ENCODE assay signal across 20 mouse cellular contexts in the genomic region with DNA sequence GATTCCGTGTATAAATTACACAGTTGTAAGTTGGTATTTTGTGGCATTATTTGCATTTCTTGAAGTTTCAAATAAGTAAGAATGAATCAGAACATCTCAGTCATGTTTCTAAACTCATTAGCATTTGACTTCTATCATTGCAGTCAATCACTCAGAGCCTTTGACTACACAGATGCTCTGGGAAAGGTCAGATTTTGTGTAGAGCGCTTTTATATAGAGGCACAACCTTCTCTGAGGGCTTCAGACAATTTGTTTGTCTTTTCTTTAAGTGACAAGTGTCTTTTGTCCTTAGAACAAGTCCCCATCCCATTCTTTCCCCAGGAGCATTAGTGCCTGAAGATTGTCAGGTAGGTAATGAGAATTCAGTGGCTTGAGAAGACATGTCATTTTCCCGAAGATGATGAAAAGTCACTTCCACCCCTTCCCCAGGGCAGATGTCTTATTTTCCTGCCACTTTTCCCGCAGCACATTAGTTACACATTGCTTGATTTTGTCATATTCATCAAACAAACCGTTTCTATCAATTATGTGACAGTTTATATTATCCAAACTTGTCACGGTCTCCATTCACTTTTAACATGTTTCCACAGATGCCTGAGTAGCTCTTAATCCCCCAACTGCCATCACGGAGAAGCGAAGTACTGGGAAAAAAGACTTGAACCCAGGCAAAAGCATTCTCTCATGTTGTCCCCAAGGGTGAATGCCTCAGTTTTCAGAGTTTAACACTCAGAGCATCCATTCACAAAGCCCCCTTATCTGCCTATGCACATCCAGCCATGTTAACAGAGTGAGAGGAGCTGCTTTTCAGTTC.
A peak's percentile ranks its signal among the peaks of the same experiment; 100 is the strongest.
DNase-seq lines count a peak whose midpoint lies in the region; ATAC-seq and TF ChIP-seq lines count a peak whose summit lies in the region.
"Had no signal": no experiment of that assay in that cellular context is flagged by ENCODE, and none has a peak within 500 bp of the region (broad histone marks: within the 10 kb centered on the region; RNA-seq: fewer than 3 reads in every experiment).

No protein-coding gene starts in this region.

- peak; percentile 83 for ATAC-seq in hindbrain, embryonic 11.5 days (ENCODE audit: low FRiP score)
- no peak for ATAC-seq in hindbrain, postnatal 0 days
- ATAC-seq in midbrain, embryonic 12.5 days (ENCODE audit: low FRiP score, low read depth) = peak; percentile 75; the same call in 1 of the 2 replicates
- ATAC-seq in midbrain, embryonic 13.5 days = no peak
- ATAC-seq in hindbrain, embryonic 14.5 days (ENCODE audit: low FRiP score) = no peak
- ATAC-seq: forebrain, embryonic 15.5 days; inflammation-experienced regulatory T-cells, adult 6 months; intestine, postnatal 0 days had no signal

- WGBS in hindbrain, embryonic 11.5 days = 30% methylated on average over 8 of the region's 8 CpGs
- 26% methylated on average over 8 of the region's 8 CpGs for WGBS in hindbrain, postnatal 0 days
- 50% methylated on average over 8 of the region's 8 CpGs for WGBS in midbrain, embryonic 12.5 days
- 37% methylated on average over 8 of the region's 8 CpGs for WGBS in midbrain, embryonic 13.5 days
- WGBS in hindbrain, embryonic 14.5 days = 26% methylated on average over 8 of the region's 8 CpGs
- 86% methylated on average over 8 of the region's 8 CpGs for WGBS in forebrain, embryonic 10.5 days

- H3K4me1 ChIP-seq in hindbrain, embryonic 11.5 days (replicated peaks; ENCODE audit: control insufficient read depth, insufficient read depth, low read length) = no peaks in the 10 kb centered on the region
- no peaks in the 10 kb centered on the region for H3K4me1 ChIP-seq in hindbrain, postnatal 0 days (ENCODE audit: insufficient read depth, low read length)
- H3K4me1 ChIP-seq in midbrain, embryonic 12.5 days = no peaks in the 10 kb centered on the region
- no peaks in the 10 kb centered on the region for H3K4me1 ChIP-seq in midbrain, embryonic 13.5 days (replicated peaks)
- no peaks in the 10 kb centered on the region for H3K4me1 ChIP-seq in hindbrain, embryonic 14.5 days (replicated peaks; ENCODE audit: control insufficient read depth, insufficient read depth, low read length)
- H3K4me1 ChIP-seq in forebrain, embryonic 10.5 days = no peaks in the 10 kb centered on the region
- H3K4me1 ChIP-seq: embryonic facial prominence, embryonic 15.5 days; forebrain, embryonic 15.5 days; heart, embryonic 10.5 days had no signal

- H3K9me3 ChIP-seq in hindbrain, embryonic 11.5 days (ENCODE audit: control insufficient read depth, low read length) = no peaks in the 10 kb centered on the region
- H3K9me3 ChIP-seq in hindbrain, postnatal 0 days (ENCODE audit: low read length) = no peaks in the 10 kb centered on the region
- H3K9me3 ChIP-seq in midbrain, embryonic 12.5 days = no peaks in the 10 kb centered on the region
- no peaks in the 10 kb centered on the region for H3K9me3 ChIP-seq in midbrain, embryonic 13.5 days
- H3K9me3 ChIP-seq in hindbrain, embryonic 14.5 days (ENCODE audit: control insufficient read depth, low read length) = no peaks in the 10 kb centered on the region
- no peaks in the 10 kb centered on the region for H3K9me3 ChIP-seq in forebrain, embryonic 10.5 days
- H3K9me3 ChIP-seq: embryonic facial prominence, embryonic 15.5 days; forebrain, embryonic 15.5 days; heart, embryonic 10.5 days had no signal

- TF ChIP-seq CTCF in hindbrain, postnatal 0 days (IDR thresholded peaks at IDR 0.05; ENCODE audit: low read depth) = no peak

- intact Hi-C loops in heart, postnatal 25 days (cut with DNase I) = no loop called here

- no peaks in the 10 kb centered on the region for H3K36me3 ChIP-seq in hindbrain, embryonic 11.5 days (ENCODE audit: control insufficient read depth, insufficient read depth, low read length)
- H3K36me3 ChIP-seq in hindbrain, postnatal 0 days (ENCODE audit: insufficient read depth, low read length) = no peaks in the 10 kb centered on the region
- H3K36me3 ChIP-seq in midbrain, embryonic 12.5 days = no peaks in the 10 kb centered on the region
- H3K36me3 ChIP-seq in midbrain, embryonic 13.5 days = no peaks in the 10 kb centered on the region
- no peaks in the 10 kb centered on the region for H3K36me3 ChIP-seq in hindbrain, embryonic 14.5 days (replicated peaks; ENCODE audit: control insufficient read depth, insufficient read depth)
- no peaks in the 10 kb centered on the region for H3K36me3 ChIP-seq in forebrain, embryonic 10.5 days (replicated peaks)
- H3K36me3 ChIP-seq: embryonic facial prominence, embryonic 15.5 days; forebrain, embryonic 15.5 days; heart, embryonic 10.5 days had no signal

- H3K27me3 ChIP-seq in hindbrain, embryonic 11.5 days (ENCODE audit: control insufficient read depth, insufficient read depth, low read length) = no peaks in the 10 kb centered on the region
- no peaks in the 10 kb centered on the region for H3K27me3 ChIP-seq in hindbrain, postnatal 0 days (ENCODE audit: insufficient read depth, low read length)
- no peaks in the 10 kb centered on the region for H3K27me3 ChIP-seq in midbrain, embryonic 12.5 days
- H3K27me3 ChIP-seq in midbrain, embryonic 13.5 days = no peaks in the 10 kb centered on the region
- no peaks in the 10 kb centered on the region for H3K27me3 ChIP-seq in hindbrain, embryonic 14.5 days (ENCODE audit: control insufficient read depth, insufficient read depth, low read length)
- H3K27me3 ChIP-seq in forebrain, embryonic 10.5 days (ENCODE audit: poor library complexity, severe bottlenecking) = no peaks in the 10 kb centered on the region
- H3K27me3 ChIP-seq: embryonic facial prominence, embryonic 15.5 days; forebrain, embryonic 15.5 days had no signal

- DNase-seq in hindbrain, embryonic 11.5 days (ENCODE audit: low spot score) = peak; percentile 14
- no peak for DNase-seq in hindbrain, postnatal 0 days (ENCODE audit: low spot score)
- peak; percentile 3 for DNase-seq in embryo, embryonic 11 days
- peak; percentile 23 for DNase-seq in hindbrain, embryonic 14.5 days (ENCODE audit: low spot score)
- DNase-seq in heart, postnatal 25 days (ENCODE audit: low spot score) = no peak
- DNase-seq in forebrain, embryonic 10.5 days (ENCODE audit: extremely low spot score, low spot score) = no peak
- DNase-seq: adrenal gland, postnatal 10 days; cerebellum, adult 18-20 months; cerebellum, postnatal 14 days; gastrocnemius, postnatal 36 days; heart, adult 11 months; heart, postnatal 10 days had no signal

- no peak overlapping the region for H3K4me3 ChIP-seq in hindbrain, embryonic 11.5 days (ENCODE audit: low read depth, low read length)
- no peak overlapping the region for H3K4me3 ChIP-seq in hindbrain, postnatal 0 days (ENCODE audit: low read length)
- no peak overlapping the region for H3K4me3 ChIP-seq in midbrain, embryonic 12.5 days
- H3K4me3 ChIP-seq in midbrain, embryonic 13.5 days (replicated peaks) = no peak overlapping the region
- H3K4me3 ChIP-seq in hindbrain, embryonic 14.5 days (replicated peaks; ENCODE audit: low read length) = no peak overlapping the region
- no peak overlapping the region for H3K4me3 ChIP-seq in forebrain, embryonic 10.5 days
- H3K4me3 ChIP-seq: embryonic facial prominence, embryonic 15.5 days; erythroblast, embryonic 14.5 days; forebrain, embryonic 15.5 days; heart, embryonic 10.5 days had no signal

- H3K27ac ChIP-seq in hindbrain, embryonic 11.5 days (ENCODE audit: low read depth, low read length) = no peak overlapping the region
- no peak overlapping the region for H3K27ac ChIP-seq in hindbrain, postnatal 0 days
- no peak overlapping the region for H3K27ac ChIP-seq in midbrain, embryonic 12.5 days (replicated peaks)
- H3K27ac ChIP-seq in midbrain, embryonic 13.5 days = no peak overlapping the region
- H3K27ac ChIP-seq in hindbrain, embryonic 14.5 days = no peak overlapping the region
- H3K27ac ChIP-seq in forebrain, embryonic 10.5 days = no peak overlapping the region
- H3K27ac ChIP-seq: embryonic facial prominence, embryonic 15.5 days; forebrain, embryonic 15.5 days; heart, embryonic 10.5 days had no signal

- no peak overlapping the region for H3K9ac ChIP-seq in hindbrain, embryonic 11.5 days (ENCODE audit: low read depth, low read length)
- no peak overlapping the region for H3K9ac ChIP-seq in hindbrain, postnatal 0 days (replicated peaks; ENCODE audit: low read length)
- no peak overlapping the region for H3K9ac ChIP-seq in midbrain, embryonic 12.5 days (replicated peaks)
- no peak overlapping the region for H3K9ac ChIP-seq in midbrain, embryonic 13.5 days (replicated peaks)
- H3K9ac ChIP-seq in hindbrain, embryonic 14.5 days = no peak overlapping the region
- H3K9ac ChIP-seq: embryonic facial prominence, embryonic 15.5 days; forebrain, embryonic 15.5 days had no signal

- no peak overlapping the region for H3K4me2 ChIP-seq in hindbrain, embryonic 11.5 days (replicated peaks; ENCODE audit: low read depth, low read length)
- no peak overlapping the region for H3K4me2 ChIP-seq in hindbrain, postnatal 0 days (ENCODE audit: low read depth, low read length)
- H3K4me2 ChIP-seq in midbrain, embryonic 12.5 days (replicated peaks) = no peak overlapping the region
- H3K4me2 ChIP-seq in midbrain, embryonic 13.5 days (replicated peaks) = no peak overlapping the region
- H3K4me2 ChIP-seq in hindbrain, embryonic 14.5 days (replicated peaks) = no peak overlapping the region
- H3K4me2 ChIP-seq: embryonic facial prominence, embryonic 15.5 days; forebrain, embryonic 15.5 days had no signal

Comparison
In these comparisons a context has a peak if more than half of its experiments do, and no peak if none do; other contexts are left out.
1. ATAC-seq: peak in hindbrain, embryonic 11.5 days (single experiment) and midbrain, embryonic 12.5 days (single experiment); none in hindbrain, postnatal 0 days (single experiment), midbrain, embryonic 13.5 days (single experiment) and hindbrain, embryonic 14.5 days (single experiment).
2. DNase-seq: peak in hindbrain, embryonic 11.5 days (single experiment), embryo, embryonic 11 days (single experiment) and hindbrain, embryonic 14.5 days (single experiment); none in hindbrain, postnatal 0 days (single experiment), heart, postnatal 25 days (single experiment) and forebrain, embryonic 10.5 days (single experiment).